Mouse (Mus musculus) MEL (cell line): Measurements from ENCODE around the gene Gm49325. TPM values are rescaled to one million over a fixed set of nuclear protein-coding genes. Genes with fewer than 3 reads are reported as not detected.

ENCODE experiments used
- DNase-seq: peaks from one replicate; pipeline ENCODE4 v3.0.0; 2011; ENCODE audit warnings: low read depth, low spot score
- H3K27ac ChIP-seq: 2 replicates; pipeline ENCODE4 v1.5.1; 2012; ENCODE audit warnings: low read depth, mild to moderate bottlenecking, control low read depth, low read length, moderate library complexity; ENCODE audit not compliant: control insufficient read depth
- H3K27me3 ChIP-seq, 2 experiments: fragments of 150-350 bp in 1 of 2; sonication (generic) in 1 of 2; 2 replicates each; pipeline ENCODE4 v1.6.1; 2012; ENCODE audit warnings: low read length in 2 of 2, mild to moderate bottlenecking in 2 of 2, improper control_type of control experiment in 1 of 2, moderate library complexity in 1 of 2; ENCODE audit not compliant: insufficient read depth in 2 of 2, control insufficient read depth in 1 of 2
- H3K36me3 ChIP-seq, 2 experiments: 2 replicates each; pipeline ENCODE4 v1.6.1; 2012 to 2014; ENCODE audit warnings: low read length in 2 of 2, improper control_type of control experiment in 1 of 2, inconsistent platforms in 1 of 2, mild to moderate bottlenecking in 1 of 2; ENCODE audit not compliant: insufficient read depth in 2 of 2, control insufficient read depth in 1 of 2
- H3K4me1 ChIP-seq, 2 experiments: fragments of 150-350 bp in 1 of 2; sonication (generic) in 1 of 2; 2 replicates each; pipeline ENCODE4 v1.6.1; 2012; ENCODE audit warnings: low read length in 2 of 2, improper control_type of control experiment in 1 of 2, mild to moderate bottlenecking in 1 of 2; ENCODE audit not compliant: insufficient read depth in 2 of 2, control insufficient read depth in 1 of 2
- H3K4me3 ChIP-seq, 2 experiments: fragments of 150-350 bp in 1 of 2; sonication (generic) in 1 of 2; 2 replicates each; pipeline ENCODE4 v1.5.1; 2012; ENCODE audit warnings: low read depth in 2 of 2, low read length in 2 of 2, mild to moderate bottlenecking in 2 of 2, moderate library complexity in 2 of 2, control low read depth in 1 of 2, improper control_type of control experiment in 1 of 2; ENCODE audit not compliant: control insufficient read depth in 1 of 2, insufficient read depth in 1 of 2
- H3K79me2 ChIP-seq: 2 replicates; pipeline ENCODE4 v1.6.1; 2012; ENCODE audit warnings: mild to moderate bottlenecking, low read length, moderate library complexity; ENCODE audit not compliant: control insufficient read depth, poor library complexity, insufficient read depth
- H3K9ac ChIP-seq: 2 replicates; pipeline ENCODE4 v1.6.1; 2012; ENCODE audit warnings: low read depth, mild to moderate bottlenecking, control low read depth, low read length, moderate library complexity; ENCODE audit not compliant: control insufficient read depth, poor library complexity, severe bottlenecking
- H3K9me3 ChIP-seq: fragments of 150-350 bp; sonication (generic); replicated peaks from 2 replicates; pipeline ENCODE4 v1.6.1; 2012; ENCODE audit warnings: mild to moderate bottlenecking, low read length, improper control_type of control experiment, moderate library complexity; ENCODE audit not compliant: insufficient read depth
- CHD1 ChIP-seq: IDR thresholded peaks from 2 replicates; pipeline ENCODE4 v1.6.1; 2012; ENCODE audit warnings: low read depth, mild to moderate bottlenecking, inconsistent platforms, low read length, improper control_type of control experiment
- CHD2 ChIP-seq: IDR thresholded peaks from 2 replicates; pipeline ENCODE4 v1.6.1; 2011; ENCODE audit warnings: low read length, improper control_type of control experiment
- E2F4 ChIP-seq: IDR thresholded peaks from 2 replicates; pipeline ENCODE4 v1.6.1; 2011; ENCODE audit warnings: low read depth, low read length, improper control_type of control experiment, borderline replicate concordance
- ELF1 ChIP-seq: IDR thresholded peaks from 2 replicates; pipeline ENCODE4 v1.6.1; 2014; ENCODE audit warnings: low read depth, mild to moderate bottlenecking, inconsistent platforms, low read length, improper control_type of control experiment, moderate library complexity
- EP300 ChIP-seq, 2 experiments: IDR thresholded peaks; 2 replicates each; pipeline ENCODE4 v1.6.1; 2011; ENCODE audit warnings: improper control_type of control experiment in 2 of 2, low read length in 2 of 2, low read depth in 1 of 2, mild to moderate bottlenecking in 1 of 2
- ETS1 ChIP-seq: IDR thresholded peaks from 2 replicates; pipeline ENCODE4 v1.6.1; 2012; ENCODE audit warnings: low read depth, mild to moderate bottlenecking, inconsistent platforms, low read length, improper control_type of control experiment, moderate library complexity
- GATA1 ChIP-seq: IDR thresholded peaks from 2 replicates; pipeline ENCODE4 v1.6.1; 2011; ENCODE audit warnings: low read depth, low read length, improper control_type of control experiment
- HCFC1 ChIP-seq: IDR thresholded peaks from 2 replicates; pipeline ENCODE4 v1.6.1; 2012; ENCODE audit warnings: low read depth, mild to moderate bottlenecking, inconsistent platforms, low read length, improper control_type of control experiment, moderate library complexity
- JUND ChIP-seq: IDR thresholded peaks from 2 replicates; pipeline ENCODE4 v1.6.1; 2011; ENCODE audit warnings: low read depth, mild to moderate bottlenecking, improper control_type of control experiment, low read length
- KAT2A ChIP-seq: conservative IDR thresholded peaks from 2 replicates; pipeline ENCODE4 v1.6.1; 2012; ENCODE audit warnings: low read depth, low read length, improper control_type of control experiment, inconsistent platforms
- MAX ChIP-seq: IDR thresholded peaks from 2 replicates; pipeline ENCODE4 v1.6.1; 2011; ENCODE audit warnings: low read length, improper control_type of control experiment
- MAZ ChIP-seq: IDR thresholded peaks from 2 replicates; pipeline ENCODE4 v1.6.1; 2012; ENCODE audit warnings: low read depth, mild to moderate bottlenecking, inconsistent platforms, low read length, improper control_type of control experiment
- MEF2A ChIP-seq: IDR thresholded peaks from 2 replicates; pipeline ENCODE4 v1.6.1; 2014; ENCODE audit warnings: low read depth, mild to moderate bottlenecking, inconsistent platforms, low read length, improper control_type of control experiment; ENCODE audit not compliant: poor library complexity, insufficient replicate concordance, severe bottlenecking; ENCODE audit errors: extremely low read depth
- MXI1 ChIP-seq: IDR thresholded peaks from 2 replicates; pipeline ENCODE4 v1.6.1; 2011; ENCODE audit warnings: mild to moderate bottlenecking, low read depth, low read length, improper control_type of control experiment
- MYC ChIP-seq: IDR thresholded peaks from 2 replicates; pipeline ENCODE4 v1.6.1; 2011; ENCODE audit warnings: low read depth, mild to moderate bottlenecking, low read length, improper control_type of control experiment, moderate library complexity
- NELFE ChIP-seq: IDR thresholded peaks from 2 replicates; pipeline ENCODE4 v1.6.1; 2011; ENCODE audit warnings: low read depth, low read length, improper control_type of control experiment
- NRF1 ChIP-seq: IDR thresholded peaks from 2 replicates; pipeline ENCODE4 v1.6.1; 2014; ENCODE audit warnings: low read depth, mild to moderate bottlenecking, inconsistent platforms, low read length, improper control_type of control experiment, moderate library complexity; ENCODE audit not compliant: poor library complexity, insufficient read depth, severe bottlenecking
- POLR2A ChIP-seq, 2 experiments: IDR thresholded peaks; 2 replicates each; pipeline ENCODE4 v1.6.1; 2011 to 2012; ENCODE audit warnings: low read length in 2 of 2, mild to moderate bottlenecking in 2 of 2, control low read depth in 1 of 2, improper control_type of control experiment in 1 of 2, low read depth in 1 of 2, moderate library complexity in 1 of 2; ENCODE audit not compliant: control insufficient read depth in 1 of 2, insufficient read depth in 1 of 2, poor library complexity in 1 of 2
- POLR2AphosphoS2 ChIP-seq: IDR thresholded peaks from 2 replicates; pipeline ENCODE4 v1.6.1; 2011; ENCODE audit warnings: low read length, improper control_type of control experiment
- RAD21 ChIP-seq: IDR thresholded peaks from 2 replicates; pipeline ENCODE4 v1.6.1; 2011; ENCODE audit warnings: mild to moderate bottlenecking, low read depth, low read length, improper control_type of control experiment
- RCOR1 ChIP-seq: IDR thresholded peaks from 2 replicates; pipeline ENCODE4 v1.6.1; 2012; ENCODE audit warnings: low read depth, mild to moderate bottlenecking, inconsistent platforms, low read length, improper control_type of control experiment
- SIN3A ChIP-seq: IDR thresholded peaks from 2 replicates; pipeline ENCODE4 v1.6.1; 2012; ENCODE audit warnings: low read length, improper control_type of control experiment, inconsistent platforms
- SMC3 ChIP-seq: IDR thresholded peaks from 2 replicates; pipeline ENCODE4 v1.6.1; 2011; ENCODE audit warnings: low read depth, low read length, improper control_type of control experiment
- TAL1 ChIP-seq: IDR thresholded peaks from 2 replicates; pipeline ENCODE4 v1.6.1; 2012; ENCODE audit warnings: mild to moderate bottlenecking, inconsistent platforms, low read length, moderate library complexity, mixed read lengths
- TBP ChIP-seq: IDR thresholded peaks from 2 replicates; pipeline ENCODE4 v1.8.0; 2011; ENCODE audit warnings: low read depth, low read length, improper control_type of control experiment
- TCF12 ChIP-seq: IDR thresholded peaks from 2 replicates; pipeline ENCODE4 v1.6.1; 2014; ENCODE audit warnings: low read depth, mild to moderate bottlenecking, inconsistent platforms, low read length, improper control_type of control experiment, moderate library complexity
- USF1 ChIP-seq: IDR thresholded peaks from 2 replicates; pipeline ENCODE4 v1.6.1; 2014; ENCODE audit warnings: low read depth, mild to moderate bottlenecking, inconsistent platforms, low read length, improper control_type of control experiment, moderate library complexity
- ZC3H11A ChIP-seq: IDR thresholded peaks from 2 replicates; pipeline ENCODE4 v1.6.1; 2012; ENCODE audit warnings: low read depth, mild to moderate bottlenecking, inconsistent platforms, low read length, improper control_type of control experiment
- ZKSCAN1 ChIP-seq: IDR thresholded peaks from 2 replicates; pipeline ENCODE4 v1.6.1; 2012; ENCODE audit warnings: low read depth, mild to moderate bottlenecking, inconsistent platforms, low read length, improper control_type of control experiment, moderate library complexity
- ZMIZ1 ChIP-seq: IDR thresholded peaks from 2 replicates; pipeline ENCODE4 v1.6.1; 2012; ENCODE audit warnings: low read depth, mild to moderate bottlenecking, inconsistent platforms, low read length, improper control_type of control experiment, moderate library complexity
- ZNF384 ChIP-seq: IDR thresholded peaks from 2 replicates; pipeline ENCODE4 v1.6.1; 2012; ENCODE audit warnings: low read depth, mild to moderate bottlenecking, inconsistent platforms, low read length, improper control_type of control experiment
- polyA plus RNA-seq, 2 experiments: library from polyadenylated mRNA; stranded (reverse) in 1 of 2; unstranded in 1 of 2; fragments of >175 nt in 1 of 2; fragments of >200 nt in 1 of 2; gene quantifications; 2 replicates each; pipeline versions ENCODE4 v1.2.1 to v1.2.4; 2012; ENCODE audit warnings: low replicate concordance in 2 of 2, low read depth in 1 of 2; ENCODE audit not compliant: insufficient read length in 2 of 2, insufficient read depth in 1 of 2, missing spikeins in 1 of 2
- total RNA-seq: library from RNA; depleted of rRNA; stranded (reverse); fragments of 300-350 nt; gene quantifications from 2 replicates; pipeline ENCODE4 v1.2.3, GENCODE M21; 2012

The Gm49325 gene
- total and polyA plus RNA-seq, 3 experiments: 1.0 to 3.7 TPM; not detected in 1

- Histone ChIP-seq H3K4me3 (peak within 1 kb of the TSS; percentile 92 to 95), H3K79me2 (peaks cover 47% of the 10 kb centered on the region), H3K27ac (peak within 1 kb of the TSS; percentile 91), H3K4me1 (peaks cover 2 to 6% of the 10 kb centered on the region in 2 experiments), H3K27me3 (no peaks in the 10 kb centered on the region), H3K9me3 (no peaks in the 10 kb centered on the region), H3K9ac (peak within 1 kb of the TSS; percentile 95), H3K36me3 (peaks cover 2 to 10% of the 10 kb centered on the region in 2 experiments; a peak in 3 of 4 replicates)
- TF ChIP-seq HCFC1 (peak; percentile 95), ELF1 (peak; percentile 81), ZMIZ1 (peak; percentile 54; the same call in 1 of the 2 replicates), MAX (peak; percentile 56; the same call in 1 of the 2 replicates), USF1 (peak; percentile 40; the same call in 1 of the 2 replicates), ETS1 (no peak), RAD21 (no peak), ZC3H11A (peak; percentile 44; the same call in 1 of the 2 replicates), ZNF384 (no peak), KAT2A (no peak; the same call in 1 of the 2 replicates), SIN3A (peak; percentile 66), CHD2 (peak; percentile 57), MXI1 (peak; percentile 75; the same call in 1 of the 2 replicates), MYC (0 out of 2 replicates have a peak, but pooled peaks have one; percentile 64), MAZ (peak; percentile 82; the same call in 1 of the 2 replicates), EP300 (IDR thresholded peaks at IDR 0.05; ENCODE audit: low read depth in 1 of 2, low read length in 2 of 2) (peak in 1 of 2 experiments; percentile 4; a peak in 1 of 4 replicates), RCOR1 (0 out of 2 replicates have a peak, but pooled peaks have one; percentile 6), TCF12 (0 out of 2 replicates have a peak, but pooled peaks have one; percentile 46), CHD1 (no peak), GATA1 (no peak), POLR2A (IDR thresholded peaks at IDR 0.05; ENCODE audit: control insufficient read depth in 1 of 2, insufficient read depth in 1 of 2, low read depth in 1 of 2, low read length in 2 of 2, poor library complexity in 1 of 2) (peak; percentile 54 to 85; a peak in 2 of 4 replicates), SMC3 (no peak), NRF1 (peak; percentile 31; the same call in 1 of the 2 replicates), JUND (no peak), NELFE (peak; percentile 78), POLR2AphosphoS2 (peak; percentile 97), TBP (0 out of 2 replicates have a peak, but pooled peaks have one; percentile 57), ZKSCAN1 (no peak), TAL1 (no peak), MEF2A (no peak), E2F4 (0 out of 2 replicates have a peak, but pooled peaks have one; percentile 25)
- DNase-seq: peak; percentile 94
Measured at GRCm38 (mm10) chr10:77622055-77622988, 16.3 kb downstream of the Gm49325 start, which contains the start of gene Ube2g2. Ube2g2 (plus strand) TSS chr10:77622275.
